Mouse (Mus musculus): Measurements from ENCODE around the gene Tjp2.

- no peak for TF ChIP-seq CTCF (conservative IDR thresholded peaks at IDR 0.05 in 1 of 2, IDR thresholded peaks at IDR 0.05 in 1 of 2; ENCODE audit: low read depth in 2 of 2, low read length in 2 of 2)
- no peak for TF ChIP-seq MEF2A (IDR thresholded peaks at IDR 0.05; ENCODE audit: borderline replicate concordance, low read depth, low read length)
- no peak for TF ChIP-seq POLR2A (IDR thresholded peaks at IDR 0.05; ENCODE audit: low read depth, low read length)
- no peak for TF ChIP-seq MYC (IDR thresholded peaks at IDR 0.05; ENCODE audit: low read depth, low read length)
- TF ChIP-seq ZC3H11A (IDR thresholded peaks at IDR 0.05; ENCODE audit: low read depth, low read length), result no peak
- no peak for TF ChIP-seq HCFC1 (IDR thresholded peaks at IDR 0.05; ENCODE audit: low read depth, low read length)
- no peak for TF ChIP-seq NRF1 (IDR thresholded peaks at IDR 0.05; ENCODE audit: low read depth, low read length)
- TF ChIP-seq CHD2 (IDR thresholded peaks at IDR 0.05; ENCODE audit: low read length), result no peak
- TF ChIP-seq ETS1 (conservative IDR thresholded peaks at IDR 0.05; ENCODE audit: low read depth, low read length), result no peak
- no peak for TF ChIP-seq ZNF384 (IDR thresholded peaks at IDR 0.05; ENCODE audit: low read depth, low read length)
- TF ChIP-seq E2F4 (IDR thresholded peaks at IDR 0.05; ENCODE audit: insufficient replicate concordance, low read depth, low read length), result no peak
- no peak for TF ChIP-seq ZMIZ1 (IDR thresholded peaks at IDR 0.05; ENCODE audit: low read depth, low read length)
- TF ChIP-seq USF1 (IDR thresholded peaks at IDR 0.05; ENCODE audit: low read depth, low read length), result no peak
- no peak for TF ChIP-seq EP300 (IDR thresholded peaks at IDR 0.05; ENCODE audit: low read length)
These were observed 68.8 kb downstream of the Tjp2 start for GRCm38 (mm10) chr19:24156067-24156455.
